ENCODE assay signal across 23 mouse cellular contexts in the genomic region with DNA sequence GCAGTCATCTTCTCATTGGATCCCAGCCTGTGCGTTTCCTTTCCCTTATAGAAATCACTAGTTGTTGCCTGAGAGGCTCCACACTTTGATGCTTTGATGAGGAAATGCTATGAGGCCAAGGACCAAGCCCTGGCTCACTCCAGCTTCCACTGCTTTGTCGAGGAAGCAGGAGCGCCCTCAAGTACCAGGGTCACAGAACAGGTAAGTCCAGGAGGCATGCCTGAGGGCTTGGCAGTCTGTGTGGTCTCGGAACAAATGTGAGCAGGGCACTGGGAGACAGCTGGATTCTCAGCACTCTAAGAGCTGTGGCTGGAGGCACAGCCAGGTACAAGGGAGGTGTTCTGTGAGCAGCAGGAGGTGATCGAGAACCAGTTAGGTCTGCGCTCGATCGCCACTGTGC.
"Had no signal": no experiment of that assay in that cellular context is flagged by ENCODE, and none has a peak within 500 bp of the region (broad histone marks: within the 10 kb centered on the region; RNA-seq: fewer than 3 reads in every experiment).

No protein-coding gene starts in this region.

- H3K36me3 ChIP-seq: intestine, embryonic 15.5 days; kidney, embryonic 15.5 days; limb, embryonic 12.5 days; limb, embryonic 15.5 days; liver, embryonic 12.5 days; liver, embryonic 15.5 days; midbrain, embryonic 12.5 days; midbrain, embryonic 15.5 days; neural tube, embryonic 13.5 days; stomach, embryonic 15.5 days had no signal

- H3K4me2 ChIP-seq: intestine, embryonic 15.5 days; kidney, embryonic 15.5 days; limb, embryonic 12.5 days; limb, embryonic 15.5 days; liver, embryonic 12.5 days; liver, embryonic 15.5 days; lung, embryonic 14.5 days; midbrain, embryonic 12.5 days; midbrain, embryonic 15.5 days; neural tube, embryonic 13.5 days; stomach, embryonic 15.5 days had no signal

- H3K4me3 ChIP-seq: intestine, embryonic 15.5 days; kidney, embryonic 15.5 days; limb, embryonic 12.5 days; limb, embryonic 15.5 days; liver, embryonic 12.5 days; liver, embryonic 15.5 days; midbrain, embryonic 12.5 days; midbrain, embryonic 15.5 days; myocyte; neural tube, embryonic 13.5 days; stomach, embryonic 15.5 days had no signal

- H3K9ac ChIP-seq: intestine, embryonic 15.5 days; kidney, embryonic 15.5 days; limb, embryonic 12.5 days; limb, embryonic 15.5 days; liver, embryonic 12.5 days; liver, embryonic 15.5 days; lung, embryonic 14.5 days; midbrain, embryonic 12.5 days; midbrain, embryonic 15.5 days; neural tube, embryonic 13.5 days; stomach, embryonic 15.5 days had no signal

- H3K27me3 ChIP-seq: intestine, embryonic 15.5 days; kidney, embryonic 15.5 days; limb, embryonic 12.5 days; limb, embryonic 15.5 days; liver, embryonic 15.5 days; midbrain, embryonic 12.5 days; midbrain, embryonic 15.5 days; neural tube, embryonic 13.5 days; stomach, embryonic 15.5 days had no signal

- H3K27ac ChIP-seq: intestine, embryonic 15.5 days; kidney, embryonic 15.5 days; limb, embryonic 12.5 days; limb, embryonic 15.5 days; liver, embryonic 12.5 days; liver, embryonic 15.5 days; macrophage; midbrain, embryonic 12.5 days; midbrain, embryonic 15.5 days; neural tube, embryonic 13.5 days; stomach, embryonic 15.5 days had no signal

- H3K4me1 ChIP-seq: intestine, embryonic 15.5 days; kidney, embryonic 15.5 days; limb, embryonic 12.5 days; liver, embryonic 12.5 days; liver, embryonic 15.5 days; midbrain, embryonic 12.5 days; midbrain, embryonic 15.5 days; neural tube, embryonic 13.5 days; stomach, embryonic 15.5 days had no signal

- H3K9me3 ChIP-seq: intestine, embryonic 15.5 days; kidney, embryonic 15.5 days; limb, embryonic 12.5 days; limb, embryonic 15.5 days; liver, embryonic 12.5 days; liver, embryonic 15.5 days; midbrain, embryonic 12.5 days; midbrain, embryonic 15.5 days; neural tube, embryonic 13.5 days; stomach, embryonic 15.5 days had no signal

- ATAC-seq: liver, embryonic 12.5 days; midbrain, embryonic 15.5 days had no signal

- DNase-seq: kidney, adult 11 months; kidney, adult 8-10 months; kidney, postnatal 10 days; kidney, postnatal 36 days; left cerebral cortex, postnatal 4 days; lung, embryonic 14.5 days; retina, postnatal 1 day; right cerebral cortex, postnatal 25 days; spleen, adult 18-20 months; thymus, adult 18-20 months; thymus, postnatal 14 days had no signal
